Mouse (Mus musculus): ENCODE results near the gene Mrpl16.

- no peak for TF ChIP-seq EP300 (optimal IDR thresholded peaks at IDR 0.05)
- no peak for TF ChIP-seq CTCF (IDR thresholded peaks at IDR 0.05; ENCODE audit: low read depth)
These were observed 37.6 kb downstream of the Mrpl16 start for GRCm38 (mm10) chr19:11807822-11808221.

All from stomach, postnatal 0 days (tissue).